Mouse (Mus musculus) CH12.LX (cell line): ENCODE results near the gene Fhit. TPM values are rescaled to one million over a fixed set of nuclear protein-coding genes. Genes with fewer than 3 reads are reported as not detected.

Experiments used
- DNase-seq: peaks from one replicate; pipeline ENCODE4 v3.0.0-alpha.2; 2013; ENCODE audit errors: extremely low read depth
- H3K27ac ChIP-seq: 2 replicates; pipeline ENCODE4 v1.5.1; 2012; ENCODE audit warnings: low read depth, mild to moderate bottlenecking, control low read depth, moderate library complexity; ENCODE audit not compliant: insufficient read depth
- H3K27me3 ChIP-seq: replicated peaks from 2 replicates; pipeline ENCODE3; 2012; ENCODE audit warnings: inconsistent platforms
- H3K36me3 ChIP-seq, 2 experiments: replicated peaks in 1 of 2; 2 replicates each; pipeline versions ENCODE3 to v1.6.1; 2012; ENCODE audit warnings: inconsistent platforms in 1 of 2, low read length in 1 of 2, mild to moderate bottlenecking in 1 of 2, mixed read lengths in 1 of 2, moderate library complexity in 1 of 2; ENCODE audit not compliant: control insufficient read depth in 1 of 2, insufficient read depth in 1 of 2
- H3K4me1 ChIP-seq, 2 experiments: 2 replicates each; pipeline ENCODE4 v1.6.1; 2012; ENCODE audit warnings: inconsistent platforms in 1 of 2, moderate library complexity in 1 of 2; ENCODE audit not compliant: insufficient read depth in 2 of 2, control insufficient read depth in 1 of 2
- H3K4me2 ChIP-seq: 2 replicates; pipeline ENCODE4 v1.6.1; 2012; ENCODE audit warnings: low read depth, mild to moderate bottlenecking, control low read depth; ENCODE audit not compliant: poor library complexity, insufficient read depth, severe bottlenecking
- H3K4me3 ChIP-seq, 3 experiments: fragments of 150-350 bp in 1 of 3; sonication (generic) in 1 of 3; replicated peaks in 1 of 3; 2 replicates each; pipeline versions ENCODE3 to v1.5.1; 2011 to 2012; ENCODE audit warnings: low read depth in 2 of 3, low read length in 2 of 3, mild to moderate bottlenecking in 2 of 3, moderate library complexity in 2 of 3, control low read depth in 1 of 3, improper control_type of control experiment in 1 of 3, inconsistent platforms in 1 of 3, mixed read lengths in 1 of 3; ENCODE audit not compliant: poor library complexity in 1 of 3
- H3K79me2 ChIP-seq: replicated peaks from 2 replicates; pipeline ENCODE4 v1.6.1; 2012; ENCODE audit warnings: mild to moderate bottlenecking, moderate library complexity; ENCODE audit not compliant: control insufficient read depth, poor library complexity, insufficient read depth, severe bottlenecking; ENCODE audit errors: extremely low read depth
- H3K9ac ChIP-seq: 2 replicates; pipeline ENCODE4 v1.6.1; 2012; ENCODE audit warnings: low read depth, mild to moderate bottlenecking, control low read depth, moderate library complexity; ENCODE audit not compliant: insufficient read depth
- H3K9me3 ChIP-seq: replicated peaks from 2 replicates; pipeline ENCODE3; 2012; ENCODE audit warnings: low read length, inconsistent platforms, mixed read lengths
- BHLHE40 ChIP-seq: IDR thresholded peaks from 2 replicates; pipeline ENCODE4 v1.6.1; 2011; ENCODE audit warnings: mild to moderate bottlenecking, low read depth, low read length, improper control_type of control experiment
- CHD1 ChIP-seq: IDR thresholded peaks from 2 replicates; pipeline ENCODE4 v1.6.1; 2012; ENCODE audit warnings: low read depth, low read length, improper control_type of control experiment, inconsistent platforms
- E2F4 ChIP-seq: IDR thresholded peaks from 2 replicates; pipeline ENCODE4 v1.6.1; 2011; ENCODE audit warnings: low read depth, low read length, improper control_type of control experiment; ENCODE audit not compliant: insufficient replicate concordance
- ELF1 ChIP-seq: IDR thresholded peaks from 2 replicates; pipeline ENCODE4 v1.6.1; 2014; ENCODE audit warnings: low read depth, mild to moderate bottlenecking, inconsistent platforms, low read length, improper control_type of control experiment
- GABPA ChIP-seq: IDR thresholded peaks from 2 replicates; pipeline ENCODE4 v1.6.1; 2012; ENCODE audit warnings: low read depth, low read length, improper control_type of control experiment, inconsistent platforms; ENCODE audit not compliant: insufficient replicate concordance
- IRF4 ChIP-seq: IDR thresholded peaks from 2 replicates; pipeline ENCODE4 v1.6.1; 2014; ENCODE audit warnings: low read depth, mild to moderate bottlenecking, inconsistent platforms, low read length, improper control_type of control experiment
- MAFK ChIP-seq: IDR thresholded peaks from 2 replicates; pipeline ENCODE4 v1.6.1; 2011; ENCODE audit warnings: low read length, improper control_type of control experiment; ENCODE audit not compliant: insufficient replicate concordance
- MAZ ChIP-seq: IDR thresholded peaks from 2 replicates; pipeline ENCODE4 v1.6.1; 2012; ENCODE audit warnings: low read depth, mild to moderate bottlenecking, inconsistent platforms, low read length, improper control_type of control experiment, moderate library complexity
- NELFE ChIP-seq: IDR thresholded peaks from 2 replicates; pipeline ENCODE4 v1.6.1; 2011; ENCODE audit warnings: low read depth, low read length, improper control_type of control experiment
- NRF1 ChIP-seq: IDR thresholded peaks from 2 replicates; pipeline ENCODE4 v1.6.1; 2014; ENCODE audit warnings: low read depth, mild to moderate bottlenecking, inconsistent platforms, low read length, improper control_type of control experiment, moderate library complexity
- PAX5 ChIP-seq: IDR thresholded peaks from 2 replicates; pipeline ENCODE4 v1.6.1; 2012; ENCODE audit warnings: low read length, inconsistent platforms, mixed read lengths
- POLR2AphosphoS2 ChIP-seq: IDR thresholded peaks from 2 replicates; pipeline ENCODE4 v1.6.1; 2011; ENCODE audit warnings: low read depth, low read length, improper control_type of control experiment
- RAD21 ChIP-seq: IDR thresholded peaks from 2 replicates; pipeline ENCODE4 v1.6.1; 2011; ENCODE audit warnings: low read depth, mild to moderate bottlenecking, low read length, improper control_type of control experiment, moderate library complexity
- RCOR1 ChIP-seq: conservative IDR thresholded peaks from 2 replicates; pipeline ENCODE4 v1.6.1; 2012; ENCODE audit warnings: low read depth, mild to moderate bottlenecking, inconsistent platforms, low read length, improper control_type of control experiment
- TCF12 ChIP-seq: IDR thresholded peaks from 2 replicates; pipeline ENCODE4 v1.6.1; 2014; ENCODE audit warnings: low read depth, mild to moderate bottlenecking, inconsistent platforms, low read length, improper control_type of control experiment
- UBTF ChIP-seq: IDR thresholded peaks from 2 replicates; pipeline ENCODE4 v1.6.1; 2012; ENCODE audit warnings: low read depth, mild to moderate bottlenecking, inconsistent platforms, low read length, improper control_type of control experiment, moderate library complexity
- USF1 ChIP-seq: IDR thresholded peaks from 2 replicates; pipeline ENCODE4 v1.6.1; 2014; ENCODE audit warnings: low read depth, mild to moderate bottlenecking, inconsistent platforms, low read length, improper control_type of control experiment
- ZMIZ1 ChIP-seq: IDR thresholded peaks from 2 replicates; pipeline ENCODE4 v1.6.1; 2012; ENCODE audit warnings: low read depth, mild to moderate bottlenecking, inconsistent platforms, low read length, improper control_type of control experiment
- dilution Hi-C: fragments of 300-500 bp; cut with MboI; formaldehyde crosslinking; loops from 2 replicates; pipeline ENCODE4 v1.14.3; 2020; ENCODE audit warnings: low sequenced_read_pairs; ENCODE audit not compliant: extremely low pct_unique_long_range_greater_than_20kb, extremely low pct_ligation_motif_present
- in situ Hi-C: fragments of 300-500 bp; cut with MboI; formaldehyde crosslinking; loops from 3 replicates; pipeline ENCODE4 v1.14.3; 2019; ENCODE audit warnings: low sequenced_read_pairs, low pct_ligation_motif_present, low pct_unique_long_range_greater_than_20kb, mixed read lengths
- polyA plus RNA-seq: library from polyadenylated mRNA; unstranded; fragments of >175 nt; gene quantifications from 2 replicates; pipeline ENCODE4 v1.2.1, GENCODE M21; 2012; ENCODE audit warnings: low read depth; ENCODE audit not compliant: insufficient read length
- total RNA-seq, 2 experiments: library from RNA; depleted of rRNA; stranded (reverse); fragments of 300-350 nt in 1 of 2; fragments of >200 nt in 1 of 2; gene quantifications; 2 replicates each; pipeline ENCODE4 v1.2.3; 2012 to 2014

The Fhit gene
- total and polyA plus RNA-seq, 3 experiments, result 0.64 to 1.9 (median 0.64) TPM

DNA sequence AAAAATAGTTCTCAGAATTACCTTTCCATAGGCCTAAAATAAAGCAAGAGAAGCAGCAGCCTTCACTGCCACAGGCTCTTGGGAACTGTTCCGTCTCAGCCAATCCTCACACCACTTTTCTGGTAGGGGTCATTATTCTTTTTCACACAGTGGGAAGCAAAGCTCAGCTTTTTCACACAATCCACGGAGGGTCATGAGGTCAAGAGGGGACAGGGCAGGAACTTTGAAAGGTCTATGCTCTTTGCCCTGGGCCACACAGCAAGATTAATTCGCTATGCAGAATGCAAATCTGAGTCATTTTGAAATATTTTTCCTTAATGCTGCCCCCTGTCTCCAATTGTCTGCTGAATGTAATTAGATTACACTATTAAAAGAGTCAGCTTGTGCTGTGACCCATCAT lies 1126.2 kb downstream of the Fhit start:
- in situ Hi-C loops, result no loop called here
- no peak for TF ChIP-seq POLR2AphosphoS2
- TF ChIP-seq TCF12, result no peak
- no peak for TF ChIP-seq GABPA
- no peak for TF ChIP-seq BHLHE40
- TF ChIP-seq PAX5, result no peak
- no peak for TF ChIP-seq RCOR1
- no peak for TF ChIP-seq ZMIZ1
- TF ChIP-seq UBTF, result no peak
- no peak for TF ChIP-seq NRF1
- no peak for TF ChIP-seq MAFK
- no peak for TF ChIP-seq IRF4
- no peak for TF ChIP-seq ELF1
- no peak overlapping the region for H3K4me2 ChIP-seq
- dilution Hi-C loops, result no loop called here
- no peak overlapping the region for H3K9ac ChIP-seq
- no peaks in the 10 kb centered on the region for H3K27me3 ChIP-seq
- no peak for DNase-seq
- no peak overlapping the region for H3K27ac ChIP-seq
- 0 out of 4 replicates have a peak, but pooled peaks cover 0 to 3% of the 10 kb centered on the region in 2 experiments for H3K4me1 ChIP-seq
- no peaks in the 10 kb centered on the region for H3K79me2 ChIP-seq
- H3K36me3 ChIP-seq, result no peaks in the 10 kb centered on the region
- no peaks in the 10 kb centered on the region for H3K9me3 ChIP-seq
- H3K4me3 ChIP-seq, result no peak overlapping the region

- TF ChIP-seq RCOR1, result no peak
- no peak for TF ChIP-seq NELFE
- TF ChIP-seq E2F4, result no peak
- TF ChIP-seq MAZ, result no peak
- no peak for TF ChIP-seq RAD21
- TF ChIP-seq POLR2AphosphoS2, result no peak
- TF ChIP-seq BHLHE40, result no peak
- no peak for TF ChIP-seq USF1
- TF ChIP-seq NRF1, result no peak
- TF ChIP-seq IRF4, result no peak
- TF ChIP-seq CHD1, result no peak
- TF ChIP-seq TCF12, result no peak
- Histone ChIP-seq H3K4me3 (no peak overlapping the region), H3K79me2 (no peaks in the 10 kb centered on the region), H3K9me3 (no peaks in the 10 kb centered on the region), H3K9ac (no peak overlapping the region), H3K27me3 (no peaks in the 10 kb centered on the region), H3K36me3 (no peaks in the 10 kb centered on the region), H3K27ac (no peak overlapping the region), H3K4me2 (no peak overlapping the region), H3K4me1 (0 out of 4 replicates have a peak, but pooled peaks cover 0 to 3% of the 10 kb centered on the region in 2 experiments)
- DNase-seq, result no peak
- dilution Hi-C loops (no loop called here), in situ Hi-C loops (no loop called here)
Observed at GRCm38 (mm10) chr14:10035270-10035669, 1126.6 kb downstream of the Fhit start.
